Mouse (Mus musculus): Measurements from ENCODE around the gene Dnah2. TPM values are rescaled to one million over a fixed set of nuclear protein-coding genes. Genes with fewer than 3 reads are reported as not detected.
A peak's percentile ranks its signal among the peaks of the same experiment; 100 is the strongest.

The Dnah2 gene
- polyA plus RNA-seq, 1 experiment from 2014 or later, result 1.6 TPM

DNA sequence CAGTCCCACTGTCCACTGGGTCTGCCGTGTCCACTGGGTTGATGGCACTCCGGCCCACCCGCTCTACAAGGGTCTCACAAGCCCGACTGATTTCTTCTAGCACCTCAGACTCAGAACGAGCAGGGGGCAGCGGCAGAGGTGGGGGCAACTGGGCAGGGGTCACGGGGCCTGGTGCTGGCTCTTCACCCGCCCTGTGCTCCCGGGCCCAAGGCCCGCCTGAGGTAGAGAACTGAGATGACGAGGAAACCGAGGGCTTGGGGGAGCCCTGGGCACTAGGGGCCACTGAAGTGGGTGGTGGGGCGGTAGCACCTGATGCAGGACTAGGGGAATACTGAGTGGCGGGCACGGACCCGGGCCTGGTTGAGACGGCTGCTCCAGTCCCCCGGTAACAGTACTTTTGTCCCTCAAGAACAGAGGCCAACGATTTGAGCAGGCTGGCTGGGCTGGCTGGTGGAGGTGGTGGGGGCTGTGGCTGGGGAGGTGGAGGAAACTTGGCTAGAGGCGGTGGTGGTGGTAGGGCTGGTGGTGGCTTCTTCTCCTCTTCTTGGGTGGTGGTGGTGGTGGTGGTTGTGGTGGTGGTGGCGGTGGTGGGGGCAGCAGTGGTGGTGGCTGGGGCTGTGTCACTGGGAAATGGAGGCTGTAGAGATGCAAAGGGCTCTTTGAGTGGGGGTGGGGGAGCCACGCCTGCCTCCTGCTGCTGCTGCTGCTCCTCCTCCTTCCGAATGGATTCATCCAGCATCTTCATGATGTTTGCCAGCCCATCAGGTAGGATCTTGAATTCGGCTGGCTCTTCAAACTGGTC is 144.1 kb downstream of the Dnah2 start:
- Histone ChIP-seq H3K36me3 (ENCODE audit: control insufficient read depth, insufficient read depth, low read length) (peaks cover 34% of the 10 kb centered on the region), H3K9ac (ENCODE audit: low read depth, low read length) (no peak overlapping the region), H3K4me2 (replicated peaks; ENCODE audit: low read depth, low read length) (no peak overlapping the region), H3K4me1 (replicated peaks; ENCODE audit: control insufficient read depth, insufficient read depth, low read length) (peaks cover 6% of the 10 kb centered on the region; the same call in 1 of the 2 replicates), H3K27ac (ENCODE audit: low read depth, low read length) (no peak overlapping the region), H3K27me3 (ENCODE audit: control insufficient read depth, insufficient read depth, low read length) (peaks cover 4% of the 10 kb centered on the region), H3K9me3 (ENCODE audit: control insufficient read depth, low read length) (no peaks in the 10 kb centered on the region), H3K4me3 (ENCODE audit: low read depth, low read length) (no peak overlapping the region)
- 90% methylated on average over 23 of the region's 24 CpGs for WGBS
- DNase-seq (ENCODE audit: low spot score), result no peak
- ATAC-seq (ENCODE audit: low FRiP score), result no peak

DNA sequence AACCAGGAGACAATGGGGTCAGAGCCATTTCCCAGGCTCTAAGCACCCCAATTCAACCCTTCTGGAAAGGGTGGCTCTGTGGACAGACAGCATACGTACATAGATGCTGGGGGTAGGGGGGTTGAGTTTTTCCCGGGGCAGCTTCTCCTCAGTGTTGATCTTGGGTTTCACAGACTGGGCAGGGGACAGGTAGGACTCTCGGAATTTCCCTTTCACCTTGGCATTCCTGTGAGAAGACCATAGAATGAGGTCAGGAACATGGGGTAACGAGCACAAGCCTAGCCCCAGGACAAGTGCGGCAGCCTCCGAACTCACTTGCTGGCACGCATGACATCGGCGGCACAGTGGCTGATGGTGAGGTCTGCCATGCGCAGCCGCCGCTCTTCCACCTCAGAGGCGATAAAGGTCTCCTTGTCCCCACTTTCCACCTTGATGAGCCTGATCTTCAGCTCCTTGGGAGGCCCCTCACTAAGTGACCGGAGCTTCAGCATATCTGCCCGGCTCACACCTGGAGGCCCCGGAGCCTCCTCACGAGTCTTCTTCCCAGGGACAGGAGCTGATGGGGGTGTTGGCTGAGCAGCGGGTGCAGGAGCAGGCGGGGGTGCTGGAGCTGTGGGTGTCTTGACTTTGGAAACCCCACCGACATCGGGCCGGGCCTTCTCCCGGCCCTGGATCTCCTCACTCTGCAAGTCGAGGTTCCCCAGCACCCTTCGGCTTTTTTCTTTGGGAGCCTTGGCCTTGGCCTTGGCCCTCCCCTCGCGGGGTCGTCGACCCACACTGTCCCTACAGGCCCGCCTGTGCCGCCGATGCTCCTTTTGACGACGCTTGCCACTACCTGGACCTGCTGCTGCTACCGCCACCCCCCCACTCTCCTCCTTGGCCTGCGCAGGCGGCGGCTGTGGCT is 145.0 kb downstream of the Dnah2 start:
- Histone ChIP-seq H3K36me3 (ENCODE audit: control insufficient read depth, insufficient read depth, low read length) (peaks cover 34% of the 10 kb centered on the region), H3K4me1 (replicated peaks; ENCODE audit: control insufficient read depth, insufficient read depth, low read length) (peaks cover 6% of the 10 kb centered on the region; the same call in 1 of the 2 replicates), H3K4me2 (replicated peaks; ENCODE audit: low read depth, low read length) (no peak overlapping the region), H3K9ac (ENCODE audit: low read depth, low read length) (no peak overlapping the region), H3K27me3 (ENCODE audit: control insufficient read depth, insufficient read depth, low read length) (peaks cover 4% of the 10 kb centered on the region), H3K27ac (ENCODE audit: low read depth, low read length) (no peak overlapping the region), H3K9me3 (ENCODE audit: control insufficient read depth, low read length) (no peaks in the 10 kb centered on the region), H3K4me3 (ENCODE audit: low read depth, low read length) (no peak overlapping the region)
- DNase-seq (ENCODE audit: low spot score) (no peak), ATAC-seq (ENCODE audit: low FRiP score) (no peak)
- 95% methylated on average over 36 of the region's 38 CpGs for WGBS

DNA sequence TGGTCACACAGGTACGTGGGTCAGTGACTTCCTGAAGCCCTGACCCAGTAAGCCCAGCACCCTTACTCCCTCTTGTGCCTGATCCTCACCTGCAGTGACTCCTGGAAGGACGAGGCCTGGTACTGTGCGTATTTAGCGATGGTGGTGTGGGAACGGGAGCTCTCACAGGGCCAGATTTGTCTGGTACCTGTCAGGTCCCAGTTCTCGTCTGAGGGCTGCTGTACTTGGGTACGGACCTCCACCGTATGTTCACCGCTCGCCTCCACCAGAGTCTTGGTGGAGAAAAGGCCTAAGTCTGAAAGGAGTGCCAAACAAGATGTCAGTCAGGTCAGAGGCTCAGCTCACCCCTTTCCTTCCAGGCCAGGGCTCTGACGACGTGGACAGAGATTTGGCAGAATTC is 146.9 kb downstream of the Dnah2 start:
- 83% methylated on average over 12 of the region's 12 CpGs for WGBS
- Histone ChIP-seq H3K4me2 (replicated peaks; ENCODE audit: low read depth, low read length) (no peak overlapping the region), H3K27ac (ENCODE audit: low read depth, low read length) (no peak overlapping the region), H3K9me3 (ENCODE audit: control insufficient read depth, low read length) (no peaks in the 10 kb centered on the region), H3K27me3 (ENCODE audit: control insufficient read depth, insufficient read depth, low read length) (peaks cover 7% of the 10 kb centered on the region), H3K4me1 (replicated peaks; ENCODE audit: control insufficient read depth, insufficient read depth, low read length) (peaks cover 5% of the 10 kb centered on the region), H3K36me3 (ENCODE audit: control insufficient read depth, insufficient read depth, low read length) (peaks cover 31% of the 10 kb centered on the region), H3K9ac (ENCODE audit: low read depth, low read length) (no peak overlapping the region), H3K4me3 (ENCODE audit: low read depth, low read length) (no peak overlapping the region)
- DNase-seq (ENCODE audit: low spot score) (no peak), ATAC-seq (ENCODE audit: low FRiP score) (no peak)

DNA sequence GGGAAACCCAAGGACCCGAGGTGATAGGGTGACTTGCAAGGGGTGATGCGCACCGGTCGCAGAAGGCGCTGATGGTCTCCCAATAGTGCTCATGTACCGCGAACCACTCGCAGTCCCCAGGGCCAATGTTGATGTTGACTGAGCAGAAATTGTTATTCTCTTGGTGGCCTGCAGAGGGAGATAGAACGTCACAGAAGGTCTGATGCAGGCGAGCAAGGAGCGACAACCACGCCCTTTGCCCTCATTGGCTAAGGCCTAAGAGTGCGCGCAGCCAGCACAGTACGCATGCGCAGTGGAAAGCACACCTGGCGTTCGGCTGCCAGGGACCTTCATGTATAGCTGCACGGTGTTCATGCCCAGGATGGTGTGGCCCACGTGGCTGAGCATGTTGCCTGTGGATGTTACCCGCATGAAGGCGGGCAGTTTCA is 147.7 kb downstream of the Dnah2 start:
- H3K27me3 ChIP-seq (ENCODE audit: control insufficient read depth, insufficient read depth, low read length), result peaks cover 7% of the 10 kb centered on the region
- H3K4me1 ChIP-seq (replicated peaks; ENCODE audit: control insufficient read depth, insufficient read depth, low read length), result peaks cover 12% of the 10 kb centered on the region
- H3K27ac ChIP-seq (ENCODE audit: low read depth, low read length), result no peak overlapping the region
- H3K4me2 ChIP-seq (replicated peaks; ENCODE audit: low read depth, low read length), result no peak overlapping the region
- WGBS, result 17% methylated on average over 22 of the region's 22 CpGs
- ATAC-seq (ENCODE audit: low FRiP score) (peak; percentile 69), DNase-seq (ENCODE audit: low spot score) (peak; percentile 89)
- no peak overlapping the region for H3K9ac ChIP-seq (ENCODE audit: low read depth, low read length)
- H3K36me3 ChIP-seq (ENCODE audit: control insufficient read depth, insufficient read depth, low read length), result peaks cover 28% of the 10 kb centered on the region
- H3K4me3 ChIP-seq (ENCODE audit: low read depth, low read length), result no peak overlapping the region
- H3K9me3 ChIP-seq (ENCODE audit: control insufficient read depth, low read length), result no peaks in the 10 kb centered on the region

DNA sequence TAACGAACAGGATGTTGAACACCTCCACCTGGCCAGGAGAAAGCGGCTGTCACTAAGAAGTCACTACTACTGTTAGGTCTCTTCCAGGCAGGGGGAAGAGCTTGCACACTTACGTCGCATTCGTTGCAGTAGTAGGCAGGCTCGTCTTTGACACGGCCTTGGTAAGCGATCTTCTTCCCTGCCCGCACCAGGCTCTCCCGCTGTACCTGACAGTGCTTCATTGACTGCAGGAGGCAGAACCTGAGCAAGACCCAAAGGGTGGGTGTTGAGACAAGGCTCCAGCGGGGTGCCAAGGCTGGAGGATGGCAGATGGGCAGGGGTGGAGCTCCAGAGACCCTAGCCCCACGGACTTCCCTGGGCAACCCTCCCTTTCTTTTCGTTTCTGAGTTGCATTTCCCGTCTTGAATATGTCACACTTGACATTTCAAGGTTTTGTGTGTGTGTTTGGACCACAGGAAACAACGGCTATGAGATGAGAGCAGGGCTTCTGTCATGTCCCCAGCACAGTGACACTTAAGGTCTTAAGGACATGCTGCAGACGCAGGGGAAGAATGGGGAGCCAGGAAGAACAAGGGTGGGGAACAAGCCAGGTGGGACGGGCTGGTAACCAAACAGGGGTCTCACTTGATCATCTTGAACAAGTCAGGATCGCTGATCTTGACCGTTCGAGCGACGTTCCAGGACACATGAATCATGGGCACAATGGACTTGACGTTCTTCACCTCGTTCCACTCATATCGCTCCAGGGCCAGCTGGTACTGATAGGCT is 148.6 kb downstream of the Dnah2 start:
- WGBS, result 75% methylated on average over 25 of the region's 25 CpGs
- no peak for ATAC-seq (ENCODE audit: low FRiP score)
- Histone ChIP-seq H3K4me3 (ENCODE audit: low read depth, low read length) (no peak overlapping the region), H3K4me2 (replicated peaks; ENCODE audit: low read depth, low read length) (no peak overlapping the region), H3K36me3 (ENCODE audit: control insufficient read depth, insufficient read depth, low read length) (peaks cover 22% of the 10 kb centered on the region), H3K9me3 (ENCODE audit: control insufficient read depth, low read length) (no peaks in the 10 kb centered on the region), H3K9ac (ENCODE audit: low read depth, low read length) (no peak overlapping the region), H3K4me1 (replicated peaks; ENCODE audit: control insufficient read depth, insufficient read depth, low read length) (peaks cover 14% of the 10 kb centered on the region), H3K27ac (ENCODE audit: low read depth, low read length) (no peak overlapping the region), H3K27me3 (ENCODE audit: control insufficient read depth, insufficient read depth, low read length) (peaks cover 7% of the 10 kb centered on the region)
- peak; percentile 18 for DNase-seq (ENCODE audit: low spot score)

DNA sequence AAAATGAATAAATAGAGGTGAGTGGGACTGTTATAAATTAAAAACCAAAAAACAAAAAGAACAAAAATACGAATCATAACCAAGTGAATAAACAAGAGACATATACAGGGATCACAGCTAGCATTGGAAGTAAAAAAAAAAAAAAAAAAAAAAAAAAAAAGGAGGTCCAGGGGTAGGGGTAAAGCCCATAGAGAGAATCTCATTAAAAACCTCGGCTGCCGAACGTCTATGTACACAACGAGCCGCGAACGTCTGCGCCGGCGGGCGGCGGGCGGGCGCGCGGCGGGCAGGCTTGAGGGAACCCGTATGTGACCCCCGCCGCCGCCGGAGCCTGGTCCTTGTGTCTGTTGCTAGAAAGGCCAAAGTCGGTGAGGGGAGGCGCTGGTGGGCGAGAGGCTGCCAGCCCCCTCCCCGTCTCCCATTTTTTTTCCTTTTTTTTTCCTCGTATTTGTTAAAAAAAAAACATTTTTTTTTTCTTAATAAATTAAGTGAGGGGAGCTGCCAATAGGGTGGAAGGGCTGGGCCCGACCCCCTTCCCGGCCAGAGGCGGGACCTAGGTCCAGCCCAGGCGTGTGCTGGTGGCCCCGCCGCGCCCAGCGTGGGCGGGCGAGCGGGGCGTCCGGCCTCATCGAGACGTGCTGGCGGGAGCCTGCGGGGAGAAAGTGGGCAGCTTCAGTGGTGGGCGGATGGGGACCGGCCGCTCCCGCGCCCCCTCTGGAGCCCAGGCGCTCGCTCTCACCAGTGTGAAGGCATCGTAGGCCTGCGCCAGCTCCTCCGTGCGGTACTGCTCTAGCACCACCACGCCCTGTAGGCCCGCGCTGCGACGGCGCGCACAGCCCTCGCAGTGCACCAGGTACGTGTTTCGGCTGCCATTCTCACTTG is 149.5 kb downstream of the Dnah2 start:
- ATAC-seq (ENCODE audit: low FRiP score) (no peak), DNase-seq (ENCODE audit: low spot score) (peak; percentile 63)
- 0 out of 2 replicates have a peak overlapping the region, but pooled peaks have one; percentile 3 for H3K4me2 ChIP-seq (replicated peaks; ENCODE audit: low read depth, low read length)
- H3K4me3 ChIP-seq (ENCODE audit: low read depth, low read length), result no peak overlapping the region
- no peak overlapping the region for H3K27ac ChIP-seq (ENCODE audit: low read depth, low read length)
- H3K4me1 ChIP-seq (replicated peaks; ENCODE audit: control insufficient read depth, insufficient read depth, low read length), result peaks cover 14% of the 10 kb centered on the region
- H3K9ac ChIP-seq (ENCODE audit: low read depth, low read length), result no peak overlapping the region
- H3K36me3 ChIP-seq (ENCODE audit: control insufficient read depth, insufficient read depth, low read length), result peaks cover 14% of the 10 kb centered on the region
- H3K9me3 ChIP-seq (ENCODE audit: control insufficient read depth, low read length), result no peaks in the 10 kb centered on the region
- peaks cover 7% of the 10 kb centered on the region for H3K27me3 ChIP-seq (ENCODE audit: control insufficient read depth, insufficient read depth, low read length)
- WGBS, result 9% methylated on average over 61 of the region's 66 CpGs

DNA sequence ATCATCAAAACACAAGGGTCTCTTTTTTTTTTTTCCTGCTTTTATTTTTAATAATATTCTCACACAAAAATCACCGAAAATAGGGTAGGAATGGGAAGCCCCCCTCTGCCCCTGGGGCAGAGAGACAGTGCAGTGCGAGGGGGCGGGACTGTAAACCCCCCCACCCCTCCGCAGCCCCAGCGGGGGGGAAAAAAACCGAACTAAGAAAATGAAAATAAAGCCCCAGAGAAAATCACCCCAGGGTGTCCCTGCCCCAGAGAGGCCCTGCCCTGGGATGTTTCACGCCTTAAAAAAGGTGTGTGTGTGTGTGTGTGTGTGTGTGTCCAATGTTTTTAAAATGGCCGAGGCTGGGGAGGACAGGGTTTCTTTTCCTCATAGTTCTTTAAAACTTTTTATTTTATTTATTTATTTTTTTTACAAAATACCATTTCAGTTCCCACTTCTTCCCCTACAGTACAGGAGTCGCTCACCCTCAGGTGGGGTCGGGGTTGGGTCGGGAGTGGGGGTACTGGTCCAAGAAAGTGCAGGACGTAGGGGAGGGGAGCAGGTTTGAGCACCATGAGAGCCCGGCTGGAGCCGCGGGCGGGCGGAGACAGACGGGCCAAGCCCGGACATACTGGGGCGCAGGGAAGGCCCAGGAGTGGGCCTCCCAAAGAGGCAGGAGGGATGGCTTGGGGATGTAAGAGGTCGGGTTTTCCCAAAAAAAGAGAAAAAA is 150.3 kb downstream of the Dnah2 start:
- peak; percentile 30 for DNase-seq (ENCODE audit: low spot score)
- H3K4me2 ChIP-seq (replicated peaks; ENCODE audit: low read depth, low read length), result no peak overlapping the region
- no peak overlapping the region for H3K27ac ChIP-seq (ENCODE audit: low read depth, low read length)
- H3K36me3 ChIP-seq (ENCODE audit: control insufficient read depth, insufficient read depth, low read length), result peaks cover 10% of the 10 kb centered on the region; the same call in 1 of the 2 replicates
- WGBS, result 14% methylated on average over 21 of the region's 21 CpGs
- H3K9me3 ChIP-seq (ENCODE audit: control insufficient read depth, low read length), result no peaks in the 10 kb centered on the region
- peaks cover 17% of the 10 kb centered on the region for H3K4me1 ChIP-seq (replicated peaks; ENCODE audit: control insufficient read depth, insufficient read depth, low read length)
- H3K27me3 ChIP-seq (ENCODE audit: control insufficient read depth, insufficient read depth, low read length), result peaks cover 7% of the 10 kb centered on the region
- no peak for ATAC-seq (ENCODE audit: low FRiP score)
- H3K4me3 ChIP-seq (ENCODE audit: low read depth, low read length), result no peak overlapping the region
- no peak overlapping the region for H3K9ac ChIP-seq (ENCODE audit: low read depth, low read length)

Measured in hindbrain, embryonic 11.5 days (tissue).